Mouse (Mus musculus) left cerebral cortex, postnatal 14 days (tissue): Measurements from ENCODE around the gene Inip. TPM values are rescaled to one million over a fixed set of nuclear protein-coding genes. Genes with fewer than 3 reads are reported as not detected.

Experiments used
- DNase-seq, 2 experiments: peaks; one replicate each; pipeline ENCODE4 v3.0.0; 2021 to 2022; ENCODE audit warnings: low spot score in 2 of 2, mixed read lengths in 1 of 2
- intact Hi-C: fragments of 180-260 bp; cut with DNase I; formaldehyde crosslinking; loops from one replicate; pipeline ENCODE4 v1.15.1; 2025
- total RNA-seq, 2 experiments: library from RNA; stranded (reverse); gene quantifications; 2 replicates each; pipeline ENCODE4 v1.2.3; 2021

Gene Inip
- total RNA-seq, 2 experiments from 2014 or later = 24.2 to 24.6 TPM

- DNase-seq = no peak
- intact Hi-C loops = loop anchor here (10.0 kb wide), 1 partner anchor 401 kb away; no protein-coding TSS in a partner anchor
Measured at GRCm38 (mm10) chr4:59785412-59785811, 16.0 kb downstream of the Inip start.

GRCm38 (mm10) chr4:59783685-59784279, 17.6 kb downstream of the Inip start:
- peak; percentile 96 to 97 for DNase-seq
- intact Hi-C loops = loop anchor here (5.0 to 10.0 kb wide), 2 partner anchors 156 to 399 kb away; partner anchors contain the start of gene E130308A19Rik

- DNase-seq = no peak
- intact Hi-C loops = loop anchor here (5.0 to 10.0 kb wide), 2 partner anchors 156 to 398 kb away; partner anchors contain the start of gene E130308A19Rik
Measured at GRCm38 (mm10) chr4:59782853-59783684, 18.3 kb downstream of the Inip start.

- peak; percentile 31 to 46 for DNase-seq
- intact Hi-C loops = loop anchor here (5.0 to 10.0 kb wide), 2 partner anchors 153 to 396 kb away; partner anchors contain the start of gene E130308A19Rik
Measured at GRCm38 (mm10) chr4:59780568-59780967, 20.8 kb downstream of the Inip start.

GRCm38 (mm10) chr4:59777828-59778227, 23.6 kb downstream of the Inip start:
- DNase-seq = no peak
- intact Hi-C loops = no loop called here

- DNase-seq = no peak
- intact Hi-C loops = no loop called here
Measured at GRCm38 (mm10) chr4:59772171-59772879, 29.1 kb downstream of the Inip start.

GRCm38 (mm10) chr4:59767717-59768116, 33.7 kb downstream of the Inip start:
- DNase-seq = no peak
- intact Hi-C loops = no loop called here

GRCm38 (mm10) chr4:59765385-59766005, 35.9 kb downstream of the Inip start:
- intact Hi-C loops = no loop called here
- no peak for DNase-seq

GRCm38 (mm10) chr4:59764950-59765349, 36.4 kb downstream of the Inip start:
- DNase-seq = no peak
- intact Hi-C loops = loop anchor here (5.0 kb wide), 1 partner anchor 138 kb away; the partner anchor contains the start of gene E130308A19Rik

GRCm38 (mm10) chr4:59761365-59761729, 40.0 kb downstream of the Inip start:
- no peak for DNase-seq
- intact Hi-C loops = loop anchor here (5.0 kb wide), 1 partner anchor 134 kb away; the partner anchor contains the start of gene E130308A19Rik

GRCm38 (mm10) chr4:59760636-59761364, 40.6 kb downstream of the Inip start:
- intact Hi-C loops = loop anchor here (5.0 kb wide), 1 partner anchor 133 kb away; the partner anchor contains the start of gene E130308A19Rik
- DNase-seq = peak in 1 of 2 experiments; percentile 41

- DNase-seq = no peak
- intact Hi-C loops = loop anchor here (5.0 kb wide), 1 partner anchor 133 kb away; the partner anchor contains the start of gene E130308A19Rik
Measured at GRCm38 (mm10) chr4:59760016-59760415, 41.4 kb downstream of the Inip start.

GRCm38 (mm10) chr4:59757452-59758435, 43.6 kb downstream of the Inip start:
- intact Hi-C loops = no loop called here
- no peak for DNase-seq

GRCm38 (mm10) chr4:59756332-59757082, 44.9 kb downstream of the Inip start:
- DNase-seq = peak; percentile 79 to 85
- intact Hi-C loops = no loop called here

- DNase-seq = no peak
- intact Hi-C loops = no loop called here
Measured at GRCm38 (mm10) chr4:59753491-59754140, 47.8 kb downstream of the Inip start.

GRCm38 (mm10) chr4:59739882-59740281, 61.5 kb downstream of the Inip start:
- intact Hi-C loops = no loop called here
- no peak for DNase-seq
